Mouse (Mus musculus): ENCODE measurements around the gene Helz. TPM values are rescaled to one million over a fixed set of nuclear protein-coding genes. Genes with fewer than 3 reads are reported as not detected.
"Not testable (repeated sequence)": the region's sequence is repeated elsewhere in the genome, so short reads cannot be mapped to it uniquely, and the experiment has no call there.

Helz gene
- total RNA-seq, 4 experiments from 2014 or later = 25.1 to 29.3 (median 26.2) TPM

GRCm38 (mm10) chr11:107548204-107548975 lies 660 bp downstream of the Helz start:
- no peak for DNase-seq (ENCODE audit: low spot score)

- no peak for DNase-seq (ENCODE audit: low spot score)
Observed at GRCm38 (mm10) chr11:107559874-107560273, 12.1 kb downstream of the Helz start.

GRCm38 (mm10) chr11:107567431-107567830 lies 19.7 kb downstream of the Helz start:
- no peak for DNase-seq (ENCODE audit: low spot score)

GRCm38 (mm10) chr11:107568466-107568995 lies 20.8 kb downstream of the Helz start:
- no peak for DNase-seq (ENCODE audit: low spot score)

GRCm38 (mm10) chr11:107570891-107571290 lies 23.2 kb downstream of the Helz start:
- DNase-seq (ENCODE audit: low spot score) = not testable (repeated sequence)

- DNase-seq (ENCODE audit: low spot score) = no peak
Observed at GRCm38 (mm10) chr11:107571318-107571717, 23.6 kb downstream of the Helz start.

- DNase-seq (ENCODE audit: low spot score) = no peak
Observed at GRCm38 (mm10) chr11:107572551-107572950, 24.8 kb downstream of the Helz start.

- no peak for DNase-seq (ENCODE audit: low spot score)
Observed at GRCm38 (mm10) chr11:107573061-107573692, 25.4 kb downstream of the Helz start.

GRCm38 (mm10) chr11:107573847-107574246 lies 26.1 kb downstream of the Helz start:
- peak; percentile 60 for DNase-seq (ENCODE audit: low spot score)

- no peak for DNase-seq (ENCODE audit: low spot score)
Observed at GRCm38 (mm10) chr11:107574811-107575705, 27.3 kb downstream of the Helz start.

- DNase-seq (ENCODE audit: low spot score) = no peak
Observed at GRCm38 (mm10) chr11:107576186-107576585, 28.5 kb downstream of the Helz start.

- DNase-seq (ENCODE audit: low spot score) = no peak
Observed at GRCm38 (mm10) chr11:107577400-107577799, 29.7 kb downstream of the Helz start.

GRCm38 (mm10) chr11:107578226-107578625 lies 30.5 kb downstream of the Helz start:
- DNase-seq (ENCODE audit: low spot score) = no peak

- DNase-seq (ENCODE audit: low spot score) = no peak
Observed at GRCm38 (mm10) chr11:107580786-107581185, 33.1 kb downstream of the Helz start.

GRCm38 (mm10) chr11:107584660-107585451 lies 37.1 kb downstream of the Helz start:
- no peak for DNase-seq (ENCODE audit: low spot score)

- DNase-seq (ENCODE audit: low spot score) = not testable (repeated sequence)
Observed at GRCm38 (mm10) chr11:107586129-107586528, 38.4 kb downstream of the Helz start.

GRCm38 (mm10) chr11:107587141-107587540 lies 39.4 kb downstream of the Helz start:
- DNase-seq (ENCODE audit: low spot score) = no peak

GRCm38 (mm10) chr11:107592575-107592974 lies 44.8 kb downstream of the Helz start:
- no peak for DNase-seq (ENCODE audit: low spot score)

- DNase-seq (ENCODE audit: low spot score) = no peak
Observed at GRCm38 (mm10) chr11:107597381-107597780, 49.7 kb downstream of the Helz start.

GRCm38 (mm10) chr11:107605694-107606093 lies 58.0 kb downstream of the Helz start:
- no peak for DNase-seq (ENCODE audit: low spot score)

- no peak for DNase-seq (ENCODE audit: low spot score)
Observed at GRCm38 (mm10) chr11:107613906-107614305, 66.2 kb downstream of the Helz start.

Data from heart, adult 8-10 months (tissue).